Comparison of ENCODE assay signal across 8 mouse cellular contexts in genomic region chr14:28089636-28090443, GRCm38 (mm10).
DNase-seq lines count a peak whose midpoint lies in the region.

No protein-coding gene starts in this region.

- peak; percentile 11 to 42 for DNase-seq in heart, postnatal 10 days
- DNase-seq in heart, adult 8-10 months (ENCODE audit: low spot score): no peak
- peak; percentile 55 for DNase-seq in 3T3-L1 (ENCODE audit: low read depth, low spot score)
- peak; percentile 8 for DNase-seq in Muller cell, postnatal 12 days (ENCODE audit: inconsistent ontology term)
- peak; percentile 69 for DNase-seq in gonadal fat pad, adult 2 months (ENCODE audit: low read depth)
- peak; percentile 69 for DNase-seq in retina, embryonic 14.5 days (ENCODE audit: low spot score)
- no peak for DNase-seq in left cerebral cortex, postnatal 36 days (ENCODE audit: low spot score in 2 of 2)
- no peak for DNase-seq in left cerebral cortex, adult 9 months (ENCODE audit: low spot score in 2 of 2)

- intact Hi-C loops in heart, postnatal 10 days (cut with DNase I): no loop called here
- intact Hi-C loops in left cerebral cortex, postnatal 36 days (cut with DNase I): loop anchor here (5.0 to 10.0 kb wide), 2 partner anchors 285 to 417 kb away; no protein-coding TSS in a partner anchor

Comparison
In these comparisons a context has a peak if more than half of its experiments do, and no peak if none do; other contexts are left out.
1. DNase-seq: peak in heart, postnatal 10 days (2 of 2), 3T3-L1 (single experiment), Muller cell, postnatal 12 days (single experiment), gonadal fat pad, adult 2 months (single experiment) and retina, embryonic 14.5 days (single experiment); none in heart, adult 8-10 months (single experiment), left cerebral cortex, postnatal 36 days (0 of 2) and left cerebral cortex, adult 9 months (0 of 2).